Mouse (Mus musculus) left cerebral cortex, postnatal 4 days (tissue): Measurements from ENCODE around the gene March10. TPM values are rescaled to one million over a fixed set of nuclear protein-coding genes. Genes with fewer than 3 reads are reported as not detected.
A peak's percentile ranks its signal among the peaks of the same experiment; 100 is the strongest.

Experiments used
- DNase-seq: peaks from one replicate; pipeline ENCODE4 v3.0.0-alpha.2; 2022
- intact Hi-C: fragments of 180-260 bp; cut with DNase I; formaldehyde crosslinking; loops from one replicate; pipeline ENCODE4 v1.15.1; 2025
- total RNA-seq, 2 experiments: library from RNA; stranded (reverse); gene quantifications; 2 replicates each; pipeline ENCODE4 v1.2.3; 2021

Gene March10
- total RNA-seq, 2 experiments from 2014 or later: 1.2 to 1.7 TPM

- DNase-seq: no peak
- intact Hi-C loops: no loop called here
Observed at GRCm38 (mm10) chr11:105467266-105467665, 10.7 kb upstream of the March10 start.

GRCm38 (mm10) chr11:105466756-105467155, 10.2 kb upstream of the March10 start:
- no peak for DNase-seq
- intact Hi-C loops: no loop called here

GRCm38 (mm10) chr11:105465488-105465887, 9.0 kb upstream of the March10 start:
- no peak for DNase-seq
- intact Hi-C loops: no loop called here

- intact Hi-C loops: no loop called here
- no peak for DNase-seq
Observed at GRCm38 (mm10) chr11:105464430-105464967, 8.0 kb upstream of the March10 start.

GRCm38 (mm10) chr11:105459900-105460299, 3.4 kb upstream of the March10 start:
- intact Hi-C loops: loop anchor here (10.0 kb wide), 1 partner anchor 135 kb away; no protein-coding TSS in a partner anchor
- no peak for DNase-seq

GRCm38 (mm10) chr11:105457041-105457440, 506 bp upstream of the March10 start:
- DNase-seq: no peak
- intact Hi-C loops: loop anchor here (10.0 kb wide), 1 partner anchor 138 kb away; no protein-coding TSS in a partner anchor

GRCm38 (mm10) chr11:105455118-105455517, 1.4 kb downstream of the March10 start:
- no peak for DNase-seq
- intact Hi-C loops: loop anchor here (10.0 kb wide), 1 partner anchor 140 kb away; no protein-coding TSS in a partner anchor

- DNase-seq: no peak
- intact Hi-C loops: loop anchor here (10.0 kb wide), 1 partner anchor 142 kb away; no protein-coding TSS in a partner anchor
Observed at GRCm38 (mm10) chr11:105453084-105453483, 3.5 kb downstream of the March10 start.

GRCm38 (mm10) chr11:105452504-105452903, 4.0 kb downstream of the March10 start:
- intact Hi-C loops: loop anchor here (10.0 kb wide), 1 partner anchor 142 kb away; no protein-coding TSS in a partner anchor
- DNase-seq: no peak

- DNase-seq: no peak
- intact Hi-C loops: loop anchor here (10.0 kb wide), 1 partner anchor 143 kb away; no protein-coding TSS in a partner anchor
Observed at GRCm38 (mm10) chr11:105451553-105452135, 4.9 kb downstream of the March10 start.

- DNase-seq: no peak
- intact Hi-C loops: loop anchor here (10.0 kb wide), 1 partner anchor 145 kb away; no protein-coding TSS in a partner anchor
Observed at GRCm38 (mm10) chr11:105449581-105450315, 6.8 kb downstream of the March10 start.

GRCm38 (mm10) chr11:105447661-105448060, 8.9 kb downstream of the March10 start:
- no peak for DNase-seq
- intact Hi-C loops: no loop called here

- intact Hi-C loops: no loop called here
- no peak for DNase-seq
Observed at GRCm38 (mm10) chr11:105446221-105446620, 10.3 kb downstream of the March10 start.

GRCm38 (mm10) chr11:105445741-105446140, 10.8 kb downstream of the March10 start:
- DNase-seq: peak; percentile 27
- intact Hi-C loops: no loop called here

GRCm38 (mm10) chr11:105444929-105445328, 11.6 kb downstream of the March10 start:
- DNase-seq: no peak
- intact Hi-C loops: no loop called here

- intact Hi-C loops: no loop called here
- DNase-seq: no peak
Observed at GRCm38 (mm10) chr11:105443505-105443904, 13.0 kb downstream of the March10 start.

GRCm38 (mm10) chr11:105439796-105440195, 16.7 kb downstream of the March10 start:
- no peak for DNase-seq
- intact Hi-C loops: no loop called here

GRCm38 (mm10) chr11:105438907-105439306, 17.6 kb downstream of the March10 start:
- intact Hi-C loops: no loop called here
- DNase-seq: no peak

GRCm38 (mm10) chr11:105426441-105426840, 30.1 kb downstream of the March10 start:
- intact Hi-C loops: no loop called here
- DNase-seq: no peak

GRCm38 (mm10) chr11:105424643-105425042, 31.9 kb downstream of the March10 start:
- intact Hi-C loops: no loop called here

GRCm38 (mm10) chr11:105420671-105421450, 35.7 kb downstream of the March10 start:
- DNase-seq: no peak
- intact Hi-C loops: no loop called here

More at GRCm38 (mm10) chr11:105424643-105425042, 31.9 kb downstream of the March10 start:
- DNase-seq: no peak
